Mouse (Mus musculus): Measurements from ENCODE around the gene Adgrl3. TPM values are rescaled to one million over a fixed set of nuclear protein-coding genes. Genes with fewer than 3 reads are reported as not detected.

Gene Adgrl3
- polyA plus RNA-seq, 1 experiment from 2014 or later: 19.4 TPM

- no peak for ATAC-seq (replicated peaks; ENCODE audit: low FRiP score)
- DNase-seq (ENCODE audit: low spot score): no peak
- 86% methylated on average over 5 of the region's 5 CpGs for WGBS
These were observed 63.9 kb downstream of the Adgrl3 start for GRCm38 (mm10) chr5:81083698-81084360.

DNA sequence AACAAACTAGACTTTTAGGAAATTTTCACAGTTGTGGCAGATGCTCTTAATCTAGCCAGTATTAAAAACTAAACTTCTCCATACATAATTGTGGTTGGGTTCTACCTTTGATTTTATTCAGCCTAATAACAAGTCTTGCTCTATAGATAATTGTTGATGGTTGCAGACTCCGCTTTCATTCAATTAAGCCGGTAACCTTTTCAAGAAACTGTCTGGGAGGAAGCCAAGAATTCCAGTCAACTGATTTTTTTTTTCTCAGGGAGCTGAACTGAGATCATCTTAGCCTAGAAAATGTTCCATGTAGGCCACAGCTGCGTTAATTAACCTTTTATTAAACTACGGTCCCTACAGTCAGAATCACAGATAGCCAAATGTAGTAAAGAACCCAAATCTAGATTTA lies 65.2 kb downstream of the Adgrl3 start:
- H3K27ac ChIP-seq (ENCODE audit: low read depth, low read length): no peak overlapping the region
- no peak overlapping the region for H3K9ac ChIP-seq (ENCODE audit: low read length)
- WGBS: 69% methylated on average over 4 of the region's 4 CpGs
- H3K36me3 ChIP-seq (ENCODE audit: control insufficient read depth, insufficient read depth, low read length): no peaks in the 10 kb centered on the region
- ATAC-seq (replicated peaks; ENCODE audit: low FRiP score) (no peak), DNase-seq (ENCODE audit: low spot score) (no peak)
- H3K9me3 ChIP-seq (ENCODE audit: control insufficient read depth, low read length): no peaks in the 10 kb centered on the region
- H3K4me3 ChIP-seq (ENCODE audit: low read depth, low read length): no peak overlapping the region
- no peaks in the 10 kb centered on the region for H3K4me1 ChIP-seq (replicated peaks; ENCODE audit: control insufficient read depth, insufficient read depth, low read length)
- H3K27me3 ChIP-seq (ENCODE audit: control insufficient read depth, insufficient read depth, low read length): no peaks in the 10 kb centered on the region
- H3K4me2 ChIP-seq (ENCODE audit: low read depth, low read length, severe bottlenecking): no peak overlapping the region

More at GRCm38 (mm10) chr5:81083698-81084360, 63.9 kb downstream of the Adgrl3 start:
- Histone ChIP-seq H3K9me3 (ENCODE audit: control insufficient read depth, low read length) (no peaks in the 10 kb centered on the region), H3K9ac (ENCODE audit: low read length) (no peak overlapping the region), H3K27ac (ENCODE audit: low read depth, low read length) (no peak overlapping the region), H3K4me2 (ENCODE audit: low read depth, low read length, severe bottlenecking) (no peak overlapping the region), H3K4me3 (ENCODE audit: low read depth, low read length) (no peak overlapping the region), H3K36me3 (ENCODE audit: control insufficient read depth, insufficient read depth, low read length) (no peaks in the 10 kb centered on the region), H3K27me3 (ENCODE audit: control insufficient read depth, insufficient read depth, low read length) (no peaks in the 10 kb centered on the region), H3K4me1 (replicated peaks; ENCODE audit: control insufficient read depth, insufficient read depth, low read length) (no peaks in the 10 kb centered on the region)

GRCm38 (mm10) chr5:81088667-81089066 lies 68.7 kb downstream of the Adgrl3 start:
- no peak for ATAC-seq (replicated peaks; ENCODE audit: low FRiP score)
- no peaks in the 10 kb centered on the region for H3K9me3 ChIP-seq (ENCODE audit: control insufficient read depth, low read length)
- H3K27ac ChIP-seq (ENCODE audit: low read depth, low read length): no peak overlapping the region
- H3K27me3 ChIP-seq (ENCODE audit: control insufficient read depth, insufficient read depth, low read length): no peaks in the 10 kb centered on the region
- H3K36me3 ChIP-seq (ENCODE audit: control insufficient read depth, insufficient read depth, low read length): no peaks in the 10 kb centered on the region
- no peak for DNase-seq (ENCODE audit: low spot score)
- no peak overlapping the region for H3K9ac ChIP-seq (ENCODE audit: low read length)
- H3K4me1 ChIP-seq (replicated peaks; ENCODE audit: control insufficient read depth, insufficient read depth, low read length): no peaks in the 10 kb centered on the region
- no peak overlapping the region for H3K4me3 ChIP-seq (ENCODE audit: low read depth, low read length)
- WGBS: 77% methylated on average over 2 of the region's 2 CpGs
- H3K4me2 ChIP-seq (ENCODE audit: low read depth, low read length, severe bottlenecking): no peak overlapping the region

- DNase-seq (ENCODE audit: low spot score) (no peak), ATAC-seq (replicated peaks; ENCODE audit: low FRiP score) (no peak)
- 79% methylated on average over 3 of the region's 3 CpGs for WGBS
These were observed 74.7 kb downstream of the Adgrl3 start for GRCm38 (mm10) chr5:81094618-81095017.

DNA sequence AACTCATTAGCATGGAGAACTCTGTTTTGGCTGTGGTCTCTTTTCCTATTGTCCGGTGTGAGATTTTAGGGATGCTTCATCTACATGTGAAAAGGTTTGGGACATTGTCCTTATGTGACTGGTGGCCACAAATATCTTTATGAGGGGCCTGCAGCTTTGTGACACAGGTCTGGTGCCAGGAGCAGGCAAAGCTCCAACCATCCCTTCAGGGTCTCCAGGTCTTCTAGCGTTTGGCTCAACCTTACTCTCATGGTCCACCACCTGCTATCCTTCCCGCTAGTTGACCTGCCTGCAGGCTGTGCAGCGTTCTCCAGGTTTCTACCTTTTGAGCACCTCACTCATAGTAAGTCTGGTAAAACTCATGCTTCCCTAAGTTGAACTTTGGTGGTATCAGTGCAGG lies 77.2 kb downstream of the Adgrl3 start:
- no peaks in the 10 kb centered on the region for H3K4me1 ChIP-seq (replicated peaks; ENCODE audit: control insufficient read depth, insufficient read depth, low read length)
- no peaks in the 10 kb centered on the region for H3K27me3 ChIP-seq (ENCODE audit: control insufficient read depth, insufficient read depth, low read length)
- WGBS: 95% methylated on average over 4 of the region's 4 CpGs
- H3K36me3 ChIP-seq (ENCODE audit: control insufficient read depth, insufficient read depth, low read length): no peaks in the 10 kb centered on the region
- no peak overlapping the region for H3K27ac ChIP-seq (ENCODE audit: low read depth, low read length)
- H3K9me3 ChIP-seq (ENCODE audit: control insufficient read depth, low read length): no peaks in the 10 kb centered on the region
- no peak overlapping the region for H3K4me2 ChIP-seq (ENCODE audit: low read depth, low read length, severe bottlenecking)
- ATAC-seq (replicated peaks; ENCODE audit: low FRiP score) (no peak), DNase-seq (ENCODE audit: low spot score) (no peak)
- H3K4me3 ChIP-seq (ENCODE audit: low read depth, low read length): no peak overlapping the region
- no peak overlapping the region for H3K9ac ChIP-seq (ENCODE audit: low read length)

More at GRCm38 (mm10) chr5:81094618-81095017, 74.7 kb downstream of the Adgrl3 start:
- Histone ChIP-seq H3K4me1 (replicated peaks; ENCODE audit: control insufficient read depth, insufficient read depth, low read length) (no peaks in the 10 kb centered on the region), H3K27me3 (ENCODE audit: control insufficient read depth, insufficient read depth, low read length) (no peaks in the 10 kb centered on the region), H3K27ac (ENCODE audit: low read depth, low read length) (no peak overlapping the region), H3K4me2 (ENCODE audit: low read depth, low read length, severe bottlenecking) (no peak overlapping the region), H3K4me3 (ENCODE audit: low read depth, low read length) (no peak overlapping the region), H3K9ac (ENCODE audit: low read length) (no peak overlapping the region), H3K9me3 (ENCODE audit: control insufficient read depth, low read length) (no peaks in the 10 kb centered on the region), H3K36me3 (ENCODE audit: control insufficient read depth, insufficient read depth, low read length) (no peaks in the 10 kb centered on the region)

- Histone ChIP-seq H3K27me3 (ENCODE audit: control insufficient read depth, insufficient read depth, low read length) (no peaks in the 10 kb centered on the region), H3K4me3 (ENCODE audit: low read depth, low read length) (no peak overlapping the region), H3K9ac (ENCODE audit: low read length) (no peak overlapping the region), H3K27ac (ENCODE audit: low read depth, low read length) (no peak overlapping the region), H3K9me3 (ENCODE audit: control insufficient read depth, low read length) (no peaks in the 10 kb centered on the region), H3K36me3 (ENCODE audit: control insufficient read depth, insufficient read depth, low read length) (no peaks in the 10 kb centered on the region), H3K4me1 (replicated peaks; ENCODE audit: control insufficient read depth, insufficient read depth, low read length) (no peaks in the 10 kb centered on the region), H3K4me2 (ENCODE audit: low read depth, low read length, severe bottlenecking) (no peak overlapping the region)
- 91% methylated on average over 1 of the region's 1 CpGs for WGBS
- no peak for ATAC-seq (replicated peaks; ENCODE audit: low FRiP score)
- no peak for DNase-seq (ENCODE audit: low spot score)
These were observed 87.5 kb downstream of the Adgrl3 start for GRCm38 (mm10) chr5:81107431-81107830.

DNA sequence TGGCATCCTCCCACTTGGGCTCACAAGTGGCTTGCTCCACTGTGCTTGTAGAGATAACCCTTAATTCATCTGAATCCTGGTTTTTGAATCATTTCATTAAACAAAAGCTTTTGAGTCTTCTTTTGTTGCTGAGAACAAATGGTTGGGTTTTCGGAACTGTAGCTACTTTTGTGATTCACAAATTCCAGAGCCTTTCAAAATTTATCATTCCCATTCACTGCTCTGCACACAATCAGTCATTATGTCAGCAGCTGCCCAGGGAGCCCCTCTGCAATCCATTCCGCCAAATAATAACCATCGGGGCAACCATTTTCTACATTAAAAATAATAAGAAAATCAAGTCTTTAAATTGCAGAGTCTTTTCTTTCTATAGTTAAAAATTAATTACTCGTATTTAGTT lies 104.5 kb downstream of the Adgrl3 start:
- Histone ChIP-seq H3K4me1 (replicated peaks; ENCODE audit: control insufficient read depth, insufficient read depth, low read length) (no peaks in the 10 kb centered on the region), H3K27me3 (ENCODE audit: control insufficient read depth, insufficient read depth, low read length) (no peaks in the 10 kb centered on the region), H3K9ac (ENCODE audit: low read length) (no peak overlapping the region), H3K9me3 (ENCODE audit: control insufficient read depth, low read length) (no peaks in the 10 kb centered on the region), H3K4me3 (ENCODE audit: low read depth, low read length) (no peak overlapping the region), H3K36me3 (ENCODE audit: control insufficient read depth, insufficient read depth, low read length) (no peaks in the 10 kb centered on the region), H3K27ac (ENCODE audit: low read depth, low read length) (no peak overlapping the region), H3K4me2 (ENCODE audit: low read depth, low read length, severe bottlenecking) (no peak overlapping the region)
- no peak for DNase-seq (ENCODE audit: low spot score)
- 47% methylated on average over 4 of the region's 4 CpGs for WGBS
- no peak for ATAC-seq (replicated peaks; ENCODE audit: low FRiP score)

DNA sequence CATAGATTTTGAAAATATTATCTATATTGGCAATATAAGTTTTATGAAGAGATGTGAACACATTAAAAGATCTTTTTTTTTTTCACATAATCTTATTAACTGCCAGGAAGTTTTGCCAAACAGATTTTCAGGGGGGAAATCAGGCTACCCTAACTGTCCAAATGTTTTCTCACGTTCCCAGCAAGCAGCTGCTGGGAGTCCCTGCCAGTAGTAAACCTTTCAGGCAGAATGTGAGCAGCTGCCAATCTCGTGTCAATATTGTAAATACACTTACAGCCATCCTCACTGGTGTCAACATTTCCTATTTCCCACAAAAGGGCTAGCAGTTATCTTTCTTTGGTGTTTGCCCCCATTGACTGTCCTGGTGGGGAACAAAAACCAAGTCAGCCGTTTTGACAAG lies 107.7 kb downstream of the Adgrl3 start:
- ATAC-seq (replicated peaks; ENCODE audit: low FRiP score) (no peak), DNase-seq (ENCODE audit: low spot score) (no peak)
- Histone ChIP-seq H3K27ac (ENCODE audit: low read depth, low read length) (no peak overlapping the region), H3K36me3 (ENCODE audit: control insufficient read depth, insufficient read depth, low read length) (no peaks in the 10 kb centered on the region), H3K4me1 (replicated peaks; ENCODE audit: control insufficient read depth, insufficient read depth, low read length) (no peaks in the 10 kb centered on the region), H3K9me3 (ENCODE audit: control insufficient read depth, low read length) (no peaks in the 10 kb centered on the region), H3K27me3 (ENCODE audit: control insufficient read depth, insufficient read depth, low read length) (no peaks in the 10 kb centered on the region), H3K4me3 (ENCODE audit: low read depth, low read length) (no peak overlapping the region), H3K4me2 (ENCODE audit: low read depth, low read length, severe bottlenecking) (no peak overlapping the region), H3K9ac (ENCODE audit: low read length) (no peak overlapping the region)
- 53% methylated on average over 3 of the region's 3 CpGs for WGBS

DNA sequence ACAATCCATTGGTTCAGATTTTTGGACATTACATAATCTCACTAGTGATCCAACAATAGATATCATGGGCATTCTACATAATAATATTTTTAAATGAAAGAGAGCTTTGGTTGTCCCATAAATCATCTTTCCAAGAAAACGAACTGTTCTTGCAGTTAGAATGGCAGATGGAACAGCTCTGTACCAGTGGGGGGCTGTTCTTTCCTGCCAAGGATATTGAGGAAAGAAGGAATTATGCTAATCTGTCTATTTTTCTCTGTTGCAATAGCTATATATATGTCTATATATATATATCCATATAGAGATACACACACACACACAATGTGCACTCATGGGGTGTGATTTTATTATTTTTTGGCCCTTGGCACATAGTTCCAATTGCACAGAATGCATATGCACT lies 116.5 kb downstream of the Adgrl3 start:
- DNase-seq (ENCODE audit: low spot score) (no peak), ATAC-seq (replicated peaks; ENCODE audit: low FRiP score) (no peak)
- Histone ChIP-seq H3K27me3 (ENCODE audit: control insufficient read depth, insufficient read depth, low read length) (no peaks in the 10 kb centered on the region), H3K36me3 (ENCODE audit: control insufficient read depth, insufficient read depth, low read length) (no peaks in the 10 kb centered on the region), H3K9ac (ENCODE audit: low read length) (no peak overlapping the region), H3K4me2 (ENCODE audit: low read depth, low read length, severe bottlenecking) (no peak overlapping the region), H3K4me1 (replicated peaks; ENCODE audit: control insufficient read depth, insufficient read depth, low read length) (no peaks in the 10 kb centered on the region), H3K27ac (ENCODE audit: low read depth, low read length) (no peak overlapping the region), H3K9me3 (ENCODE audit: control insufficient read depth, low read length) (no peaks in the 10 kb centered on the region), H3K4me3 (ENCODE audit: low read depth, low read length) (no peak overlapping the region)
- 71% methylated on average over 1 of the region's 1 CpGs for WGBS
